Mouse (Mus musculus) heart, adult 2 months (tissue): ENCODE results near the gene Katnal1.

Experiments
- CTCF ChIP-seq: fragments of 200-600 bp; IDR thresholded peaks from 2 replicates; pipeline ENCODE4 v1.8.1; 2022; ENCODE audit warnings: antibody characterized with exemption, mild to moderate bottlenecking, moderate library complexity
- EP300 ChIP-seq: fragments of 200-500 bp; IDR thresholded peaks from 2 replicates; pipeline ENCODE4 v1.6.1; 2011; ENCODE audit warnings: low read depth, low read length, control low read depth; ENCODE audit not compliant: insufficient read depth
- POLR2A ChIP-seq: fragments of 200-500 bp; IDR thresholded peaks from 2 replicates; pipeline ENCODE4 v1.6.1; 2011; ENCODE audit warnings: mild to moderate bottlenecking, low read depth, low read length, control low read depth; ENCODE audit not compliant: insufficient read depth

GRCm38 (mm10) chr5:148883671-148884070 is 45.4 kb downstream of the Katnal1 start:
- TF ChIP-seq EP300 (no peak), CTCF (no peak), POLR2A (no peak)
